Mouse (Mus musculus) intestine, embryonic 14.5 days (tissue): ENCODE measurements around the gene Macf1. TPM values are rescaled to one million over a fixed set of nuclear protein-coding genes. Genes with fewer than 3 reads are reported as not detected.

Source experiments
- ATAC-seq: fragments of 200-750 bp; cut with Nextera tagmentation; replicated peaks from 2 replicates; pipeline ENCODE4 v1.8.0; 2017; ENCODE audit warnings: low read depth, moderate number of reproducible peaks, moderate TSS enrichment, moderate library complexity; ENCODE audit not compliant: low FRiP score, low TSS enrichment
- DNase-seq: peaks from one replicate; pipeline ENCODE4 v3.0.0-alpha.2; 2018; ENCODE audit warnings: low spot score
- H3K27ac ChIP-seq: fragments of 300-500 bp; sonication (generic); 2 replicates; pipeline ENCODE4 v1.5.1; 2014; ENCODE audit warnings: low read depth, mild to moderate bottlenecking, control low read depth
- H3K27me3 ChIP-seq: fragments of 300-500 bp; sonication (generic); replicated peaks from 2 replicates; pipeline ENCODE4 v1.6.1; 2014; ENCODE audit warnings: low read length, control low read depth; ENCODE audit not compliant: control insufficient read depth, insufficient read depth
- H3K36me3 ChIP-seq: fragments of 300-500 bp; sonication (generic); 2 replicates; pipeline ENCODE4 v1.6.1; 2014; ENCODE audit warnings: low read length, control low read depth; ENCODE audit not compliant: control insufficient read depth, insufficient read depth
- H3K4me1 ChIP-seq: fragments of 300-500 bp; sonication (generic); replicated peaks from 2 replicates; pipeline ENCODE4 v1.6.1; 2014; ENCODE audit warnings: low read length, control low read depth, mixed read lengths; ENCODE audit not compliant: control insufficient read depth, insufficient read depth
- H3K4me2 ChIP-seq: fragments of 300-500 bp; sonication (generic); 2 replicates; pipeline ENCODE4 v1.6.1; 2014; ENCODE audit warnings: low read length
- H3K4me3 ChIP-seq: fragments of 300-500 bp; sonication (generic); 2 replicates; pipeline ENCODE4 v1.5.1; 2014; ENCODE audit warnings: low read depth, low read length, control low read depth, mixed read lengths
- H3K9ac ChIP-seq: fragments of 300-500 bp; sonication (generic); 2 replicates; pipeline ENCODE4 v1.6.1; 2014; ENCODE audit warnings: mild to moderate bottlenecking, low read length
- H3K9me3 ChIP-seq: fragments of 300-500 bp; sonication (generic); 2 replicates; pipeline ENCODE4 v1.6.1; 2016; ENCODE audit warnings: low read length, control low read depth; ENCODE audit not compliant: control insufficient read depth
- WGBS: fragments of 180-500 bp; shearing (Covaris S2); extraction: QIAGEN DNeasy Blood & Tissue Kit; methylation state at CpG from one replicate; pipeline ENCODE4 v1.1.7; 2014; 5-methylcytosine and 5-hydroxymethylcytosine counted together
- polyA plus RNA-seq: library from polyadenylated mRNA; unstranded; fragments of >200 nt; fragmentation: Nextera tagmentation; extraction: Ambion mirVana; gene quantifications from 2 replicates; pipeline ENCODE4 v1.2.1, GENCODE M21; 2014

Macf1 gene
- polyA plus RNA-seq, 1 experiment from 2014 or later = 64.7 TPM

DNA sequence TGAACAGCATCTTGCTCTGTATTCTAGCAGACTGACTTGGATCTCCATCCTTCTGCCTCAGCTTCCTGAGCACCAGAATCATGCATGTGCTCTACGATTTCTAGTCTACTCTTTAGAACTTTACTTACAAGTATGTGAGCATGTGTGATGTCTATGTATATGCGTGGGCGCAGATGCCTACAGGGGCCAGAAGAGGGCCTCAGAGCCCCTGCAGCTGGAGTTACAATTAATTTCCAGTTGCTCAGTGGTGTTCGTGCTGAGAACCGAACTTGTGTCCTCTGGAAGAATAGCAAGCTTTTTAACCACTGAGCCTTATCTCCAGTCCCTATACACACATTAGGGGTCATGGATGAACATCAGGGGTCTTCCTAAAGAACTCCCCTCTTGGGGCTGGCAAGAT is 23.2 kb upstream of the Macf1 start:
- no peak for ATAC-seq
- DNase-seq = no peak
- H3K4me3 ChIP-seq = no peak overlapping the region
- no peaks in the 10 kb centered on the region for H3K9me3 ChIP-seq
- H3K9ac ChIP-seq = no peak overlapping the region
- no peaks in the 10 kb centered on the region for H3K4me1 ChIP-seq
- H3K4me2 ChIP-seq = no peak overlapping the region
- no peaks in the 10 kb centered on the region; the same call in 1 of the 2 replicates for H3K36me3 ChIP-seq
- WGBS = 97% methylated on average over 5 of the region's 5 CpGs
- H3K27ac ChIP-seq = no peak overlapping the region
- H3K27me3 ChIP-seq = no peaks in the 10 kb centered on the region

DNA sequence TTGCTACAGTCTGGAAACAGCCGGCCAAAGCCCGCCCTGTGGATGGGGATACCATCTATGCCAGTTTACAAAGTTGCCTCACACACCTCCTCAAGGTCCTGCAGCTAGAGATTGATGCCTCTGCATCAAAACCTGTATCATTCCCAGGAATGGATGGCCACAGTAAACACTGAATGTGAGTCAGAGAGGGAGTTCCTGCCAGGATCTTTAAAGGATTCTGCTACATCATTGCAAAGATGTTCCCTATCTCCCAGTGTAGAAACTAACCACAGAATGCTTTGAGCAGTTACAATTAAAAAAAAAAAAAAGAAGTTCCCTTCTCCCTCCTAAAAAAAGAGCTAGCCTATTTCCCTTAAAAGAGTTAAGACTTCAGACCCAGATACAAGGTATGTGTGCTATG is 21.2 kb upstream of the Macf1 start:
- 90% methylated on average over 2 of the region's 2 CpGs for WGBS
- no peaks in the 10 kb centered on the region for H3K36me3 ChIP-seq
- no peaks in the 10 kb centered on the region for H3K9me3 ChIP-seq
- no peak overlapping the region for H3K9ac ChIP-seq
- no peak overlapping the region for H3K4me2 ChIP-seq
- ATAC-seq (no peak), DNase-seq (no peak)
- no peak overlapping the region for H3K27ac ChIP-seq
- no peak overlapping the region for H3K4me3 ChIP-seq
- H3K27me3 ChIP-seq = no peaks in the 10 kb centered on the region
- no peaks in the 10 kb centered on the region for H3K4me1 ChIP-seq

DNA sequence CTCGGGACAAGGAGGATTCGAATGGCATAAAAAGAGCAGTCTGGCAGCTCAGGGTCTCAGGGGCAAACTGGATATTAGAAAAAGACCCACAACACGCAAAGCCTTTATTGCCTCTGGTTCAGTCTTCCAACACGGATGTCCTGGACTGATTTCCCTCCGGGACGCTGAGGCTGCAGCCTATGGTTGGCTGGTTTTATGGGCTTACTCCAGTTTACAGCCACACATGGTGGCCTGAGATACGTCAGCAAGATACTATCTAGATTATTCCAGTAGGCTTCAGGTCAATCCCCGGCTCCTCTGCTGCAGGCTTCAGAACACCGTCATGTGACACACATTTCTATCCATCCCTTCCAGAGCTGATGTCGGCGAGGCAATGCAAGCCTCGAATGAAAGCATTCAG is 9.2 kb upstream of the Macf1 start:
- Histone ChIP-seq H3K4me3 (no peak overlapping the region), H3K27ac (no peak overlapping the region), H3K4me2 (no peak overlapping the region), H3K9me3 (no peaks in the 10 kb centered on the region), H3K36me3 (no peaks in the 10 kb centered on the region), H3K9ac (no peak overlapping the region), H3K4me1 (no peaks in the 10 kb centered on the region), H3K27me3 (no peaks in the 10 kb centered on the region)
- ATAC-seq (no peak), DNase-seq (no peak)
- 81% methylated on average over 12 of the region's 12 CpGs for WGBS

DNA sequence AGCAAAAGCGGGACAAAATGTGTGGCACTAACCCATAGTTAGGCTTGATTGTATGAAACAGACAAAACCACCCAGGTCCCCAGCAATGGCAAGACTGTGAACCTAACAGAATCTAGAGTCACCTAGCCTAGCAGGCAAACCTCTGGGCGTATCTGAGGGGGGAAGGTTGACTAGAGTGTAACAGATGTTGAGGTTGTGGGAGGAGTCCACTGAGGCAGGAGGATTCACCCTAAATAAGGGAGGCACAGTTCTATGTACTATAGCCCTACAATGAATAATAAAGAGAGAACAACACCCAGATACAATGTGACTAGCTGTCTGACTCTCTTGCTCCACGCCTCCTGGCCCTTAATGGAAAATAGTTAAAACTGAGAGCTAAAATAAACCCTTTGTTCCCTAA is 7.9 kb upstream of the Macf1 start:
- no peaks in the 10 kb centered on the region for H3K36me3 ChIP-seq
- no peak overlapping the region for H3K4me2 ChIP-seq
- no peak overlapping the region for H3K9ac ChIP-seq
- ATAC-seq (no peak), DNase-seq (no peak)
- no peak overlapping the region for H3K4me3 ChIP-seq
- no peaks in the 10 kb centered on the region for H3K9me3 ChIP-seq
- 0 out of 2 replicates have a peak, but pooled peaks cover 3% of the 10 kb centered on the region for H3K4me1 ChIP-seq
- WGBS = 87% methylated on average over 3 of the region's 3 CpGs
- H3K27ac ChIP-seq = no peak overlapping the region
- H3K27me3 ChIP-seq = no peaks in the 10 kb centered on the region

DNA sequence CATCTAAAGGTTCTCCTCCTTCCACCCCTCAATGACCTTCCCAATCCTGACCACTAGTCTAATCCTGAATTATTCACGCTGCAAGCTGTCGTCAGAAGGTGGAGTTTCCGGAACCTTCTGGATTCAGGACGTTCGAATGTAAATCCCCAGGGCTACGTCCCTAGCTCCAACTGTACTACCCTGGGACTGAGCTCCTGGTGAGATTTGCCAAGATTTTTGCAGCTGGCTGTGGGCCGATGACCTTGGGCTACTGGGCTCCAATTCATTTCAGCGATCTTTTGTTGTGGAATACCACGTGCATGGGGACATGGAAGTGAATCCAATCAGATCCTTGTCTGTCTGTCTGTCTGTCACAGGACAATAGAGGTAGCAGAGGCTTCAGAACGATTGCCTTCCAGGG is 6.2 kb upstream of the Macf1 start:
- Histone ChIP-seq H3K36me3 (no peaks in the 10 kb centered on the region), H3K27ac (no peak overlapping the region), H3K9ac (no peak overlapping the region), H3K4me1 (0 out of 2 replicates have a peak, but pooled peaks cover 7% of the 10 kb centered on the region), H3K4me3 (no peak overlapping the region), H3K27me3 (peaks cover 13% of the 10 kb centered on the region), H3K9me3 (no peaks in the 10 kb centered on the region), H3K4me2 (no peak overlapping the region)
- ATAC-seq (no peak), DNase-seq (no peak)
- 84% methylated on average over 10 of the region's 10 CpGs for WGBS

DNA sequence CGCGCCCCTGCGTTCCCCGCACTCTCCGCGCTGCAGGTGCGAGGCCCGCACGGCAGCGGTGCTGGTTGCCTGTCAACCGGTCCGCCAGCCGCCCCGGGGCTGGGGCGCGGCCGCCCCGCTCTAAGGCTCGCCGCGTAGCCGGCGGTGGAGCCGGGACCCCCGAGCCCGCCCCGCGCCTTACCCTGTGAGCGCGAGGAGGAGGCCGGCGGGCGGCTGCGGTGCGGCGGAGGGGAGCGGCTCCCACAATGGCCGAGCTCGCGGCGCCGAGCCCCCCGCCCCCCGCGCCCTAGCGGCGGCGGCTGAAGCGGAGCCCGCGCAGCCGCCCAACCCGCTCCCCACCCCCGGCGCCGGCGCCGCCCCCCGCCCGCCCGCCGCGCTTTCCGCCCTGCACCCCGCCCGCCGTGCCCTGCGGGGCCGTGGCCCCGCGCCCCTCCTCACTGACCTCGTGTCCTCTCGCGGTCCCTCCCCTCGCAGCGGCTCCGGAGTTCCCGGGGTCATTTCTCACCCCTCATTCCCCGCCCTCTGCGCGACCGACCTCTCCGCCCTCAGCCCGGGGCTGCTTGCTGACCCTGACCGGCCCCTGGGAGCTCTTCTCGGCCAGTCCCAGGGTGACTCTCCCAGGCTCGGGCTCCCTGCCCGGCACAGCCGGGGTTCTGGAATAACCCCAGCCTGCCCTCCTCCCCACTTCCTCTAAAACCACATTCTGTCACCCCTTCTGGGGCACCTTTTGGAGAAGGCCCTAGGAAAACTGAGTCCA is 3.0 kb upstream of the Macf1 start:
- H3K4me1 ChIP-seq = 0 out of 2 replicates have a peak, but pooled peaks cover 7% of the 10 kb centered on the region
- 0% methylated on average over 45 of the region's 89 CpGs for WGBS
- peak overlapping the region; percentile 100 for H3K4me2 ChIP-seq
- DNase-seq (peak; percentile 71), ATAC-seq (peak; percentile 58)
- H3K27me3 ChIP-seq = peaks cover 15% of the 10 kb centered on the region
- peak overlapping the region; percentile 60 for H3K4me3 ChIP-seq
- no peak overlapping the region for H3K27ac ChIP-seq
- peak overlapping the region; percentile 64 for H3K9ac ChIP-seq
- no peaks in the 10 kb centered on the region for H3K36me3 ChIP-seq
- H3K9me3 ChIP-seq = no peaks in the 10 kb centered on the region

DNA sequence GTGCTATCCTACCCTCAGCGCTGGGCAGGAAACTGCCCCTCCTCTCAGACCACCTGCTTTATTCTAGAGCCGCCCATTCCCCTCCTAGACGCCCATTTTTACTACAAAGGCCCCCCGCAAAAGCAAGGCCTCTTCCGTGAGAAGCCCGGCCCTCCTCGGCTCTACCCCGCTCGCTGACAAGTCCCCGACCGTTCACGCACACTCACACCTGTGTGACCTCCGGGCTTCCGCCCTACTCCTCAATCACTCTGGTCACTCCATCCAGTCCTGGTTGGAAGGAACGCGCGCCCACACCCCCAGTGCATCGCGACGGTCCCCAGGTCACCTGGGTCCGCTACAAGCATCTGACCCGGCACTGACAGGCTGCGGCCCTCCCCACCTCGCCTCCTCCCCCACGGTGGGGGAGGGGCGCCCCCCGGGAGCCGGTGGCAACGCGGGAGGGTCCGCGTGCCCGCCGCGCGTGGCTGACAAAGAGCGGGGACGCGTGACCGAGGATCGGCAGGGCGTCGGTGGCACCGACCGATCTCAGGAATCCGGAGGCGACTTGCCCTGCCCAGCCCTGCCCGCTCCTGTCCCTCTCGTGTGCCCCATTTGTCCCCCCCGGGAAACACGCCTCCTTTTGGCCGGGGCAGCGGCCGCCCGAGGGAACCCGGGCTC is 2.3 kb upstream of the Macf1 start:
- Histone ChIP-seq H3K4me1 (0 out of 2 replicates have a peak, but pooled peaks cover 7% of the 10 kb centered on the region), H3K9ac (peak overlapping the region; percentile 64), H3K9me3 (no peaks in the 10 kb centered on the region), H3K4me2 (peak overlapping the region; percentile 100), H3K27me3 (peaks cover 15% of the 10 kb centered on the region), H3K4me3 (peak overlapping the region; percentile 60), H3K36me3 (no peaks in the 10 kb centered on the region), H3K27ac (no peak overlapping the region)
- WGBS = under 1% methylated on average over 55 of the region's 56 CpGs
- peak; percentile 52 for DNase-seq
- peak; percentile 44; the same call in 1 of the 2 replicates for ATAC-seq

DNA sequence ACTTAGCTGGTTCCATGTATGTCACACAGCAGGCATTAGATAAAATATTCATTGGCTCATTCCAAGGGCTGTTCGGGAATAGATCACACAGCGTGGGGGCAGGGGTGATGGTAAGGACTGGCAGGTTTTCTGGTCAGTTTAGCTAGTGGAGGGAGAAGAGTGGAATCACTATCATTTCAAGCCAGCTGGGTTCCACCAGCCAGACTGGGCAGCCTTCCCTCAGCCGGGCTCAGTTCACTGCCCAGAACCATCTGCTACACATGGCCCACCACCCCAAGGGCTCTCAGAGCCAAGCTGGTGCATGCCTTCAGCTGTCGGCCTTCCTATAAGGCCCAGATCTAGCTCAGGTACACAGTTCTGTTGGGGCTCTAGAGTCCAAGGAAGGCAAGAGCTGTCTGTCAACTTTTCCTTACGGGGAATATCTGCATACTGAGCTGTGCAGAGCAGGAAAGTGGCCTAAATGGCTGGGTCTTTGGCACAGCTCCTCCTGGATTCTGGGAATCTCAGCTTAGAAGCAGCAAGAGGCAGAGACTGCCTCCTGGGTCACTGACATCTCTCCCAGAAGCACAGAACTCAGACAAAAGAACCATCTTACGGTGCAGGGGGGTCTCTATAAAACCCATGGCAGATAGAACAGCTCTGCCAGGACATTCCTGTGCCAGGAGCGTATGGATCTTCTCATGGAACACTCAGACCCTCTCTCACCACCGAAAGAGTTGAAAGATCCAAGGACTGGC is 1.5 kb upstream of the Macf1 start:
- 55% methylated on average over 8 of the region's 8 CpGs for WGBS
- Histone ChIP-seq H3K4me3 (peak overlapping the region; percentile 60), H3K9me3 (no peaks in the 10 kb centered on the region), H3K4me1 (0 out of 2 replicates have a peak, but pooled peaks cover 15% of the 10 kb centered on the region), H3K9ac (no peak overlapping the region), H3K4me2 (peak overlapping the region; percentile 100), H3K36me3 (no peaks in the 10 kb centered on the region), H3K27me3 (peaks cover 15% of the 10 kb centered on the region), H3K27ac (no peak overlapping the region)
- ATAC-seq (no peak), DNase-seq (no peak)
